Mouse (Mus musculus): ENCODE results near the gene Tmem256. TPM values are rescaled to one million over a fixed set of nuclear protein-coding genes. Genes with fewer than 3 reads are reported as not detected.
"Not testable (repeated sequence)": the region's sequence is repeated elsewhere in the genome, so short reads cannot be mapped to it uniquely, and the experiment has no call there.

Gene Tmem256
- polyA plus RNA-seq, 1 experiment: 99.3 TPM

- Histone ChIP-seq H3K27me3 (ENCODE audit: control insufficient read depth, insufficient read depth, low read length) (no peaks in the 10 kb centered on the region), H3K36me3 (ENCODE audit: control insufficient read depth, insufficient read depth, low read length) (peaks cover 48% of the 10 kb centered on the region), H3K27ac (ENCODE audit: insufficient read depth, low read depth, low read length) (no peak overlapping the region), H3K4me3 (ENCODE audit: low read depth, low read length) (no peak overlapping the region), H3K4me1 (ENCODE audit: control insufficient read depth, insufficient read depth, insufficient read length, low read length) (peaks cover 8% of the 10 kb centered on the region)
- 38% methylated on average over 7 of the region's 7 CpGs for WGBS
- TF ChIP-seq CTCF (IDR thresholded peaks at IDR 0.05; ENCODE audit: extremely low read depth, insufficient read length, insufficient replicate concordance, low read depth, low read length) (no peak), POLR2A (IDR thresholded peaks at IDR 0.05; ENCODE audit: low read depth, low read length) (no peak)
These were observed 15.7 kb downstream of the Tmem256 start for GRCm38 (mm10) chr11:69853994-69854393.

DNA sequence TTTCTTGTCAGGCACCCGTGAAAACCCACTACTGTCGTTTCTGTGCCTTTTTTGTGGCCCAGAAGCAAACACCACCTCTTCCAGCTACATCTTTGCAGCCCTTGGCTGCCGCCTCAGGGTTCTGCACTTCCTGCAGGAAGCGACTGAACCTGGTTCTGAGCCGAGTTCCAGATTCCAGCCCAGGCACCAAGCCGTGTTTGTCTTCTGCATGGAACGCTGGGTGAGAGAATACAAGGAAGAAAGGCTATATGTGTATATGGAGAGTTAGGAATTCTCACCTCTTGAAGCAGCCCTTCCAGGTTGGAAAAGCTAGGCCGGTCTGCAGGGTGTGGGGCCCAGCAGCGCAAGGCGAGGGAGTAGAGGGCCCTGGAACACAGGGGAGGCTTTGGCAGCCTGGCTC, 16.4 kb downstream of the Tmem256 start:
- Histone ChIP-seq H3K4me3 (ENCODE audit: low read depth, low read length) (no peak overlapping the region), H3K27ac (ENCODE audit: insufficient read depth, low read depth, low read length) (no peak overlapping the region), H3K4me1 (ENCODE audit: control insufficient read depth, insufficient read depth, insufficient read length, low read length) (peaks cover 11% of the 10 kb centered on the region), H3K27me3 (ENCODE audit: control insufficient read depth, insufficient read depth, low read length) (no peaks in the 10 kb centered on the region), H3K36me3 (ENCODE audit: control insufficient read depth, insufficient read depth, low read length) (peaks cover 47% of the 10 kb centered on the region)
- TF ChIP-seq POLR2A (IDR thresholded peaks at IDR 0.05; ENCODE audit: low read depth, low read length) (no peak), CTCF (IDR thresholded peaks at IDR 0.05; ENCODE audit: extremely low read depth, insufficient read length, insufficient replicate concordance, low read depth, low read length) (no peak)
- 78% methylated on average over 10 of the region's 10 CpGs for WGBS

GRCm38 (mm10) chr11:69855347-69855746, 17.0 kb downstream of the Tmem256 start:
- Histone ChIP-seq H3K27ac (ENCODE audit: insufficient read depth, low read depth, low read length) (no peak overlapping the region), H3K4me3 (ENCODE audit: low read depth, low read length) (no peak overlapping the region), H3K27me3 (ENCODE audit: control insufficient read depth, insufficient read depth, low read length) (no peaks in the 10 kb centered on the region), H3K36me3 (ENCODE audit: control insufficient read depth, insufficient read depth, low read length) (peaks cover 41% of the 10 kb centered on the region), H3K4me1 (ENCODE audit: control insufficient read depth, insufficient read depth, insufficient read length, low read length) (peaks cover 11% of the 10 kb centered on the region)
- 70% methylated on average over 16 of the region's 16 CpGs for WGBS
- TF ChIP-seq CTCF (IDR thresholded peaks at IDR 0.05; ENCODE audit: extremely low read depth, insufficient read length, insufficient replicate concordance, low read depth, low read length): no peak
- no peak for TF ChIP-seq POLR2A (IDR thresholded peaks at IDR 0.05; ENCODE audit: low read depth, low read length)

DNA sequence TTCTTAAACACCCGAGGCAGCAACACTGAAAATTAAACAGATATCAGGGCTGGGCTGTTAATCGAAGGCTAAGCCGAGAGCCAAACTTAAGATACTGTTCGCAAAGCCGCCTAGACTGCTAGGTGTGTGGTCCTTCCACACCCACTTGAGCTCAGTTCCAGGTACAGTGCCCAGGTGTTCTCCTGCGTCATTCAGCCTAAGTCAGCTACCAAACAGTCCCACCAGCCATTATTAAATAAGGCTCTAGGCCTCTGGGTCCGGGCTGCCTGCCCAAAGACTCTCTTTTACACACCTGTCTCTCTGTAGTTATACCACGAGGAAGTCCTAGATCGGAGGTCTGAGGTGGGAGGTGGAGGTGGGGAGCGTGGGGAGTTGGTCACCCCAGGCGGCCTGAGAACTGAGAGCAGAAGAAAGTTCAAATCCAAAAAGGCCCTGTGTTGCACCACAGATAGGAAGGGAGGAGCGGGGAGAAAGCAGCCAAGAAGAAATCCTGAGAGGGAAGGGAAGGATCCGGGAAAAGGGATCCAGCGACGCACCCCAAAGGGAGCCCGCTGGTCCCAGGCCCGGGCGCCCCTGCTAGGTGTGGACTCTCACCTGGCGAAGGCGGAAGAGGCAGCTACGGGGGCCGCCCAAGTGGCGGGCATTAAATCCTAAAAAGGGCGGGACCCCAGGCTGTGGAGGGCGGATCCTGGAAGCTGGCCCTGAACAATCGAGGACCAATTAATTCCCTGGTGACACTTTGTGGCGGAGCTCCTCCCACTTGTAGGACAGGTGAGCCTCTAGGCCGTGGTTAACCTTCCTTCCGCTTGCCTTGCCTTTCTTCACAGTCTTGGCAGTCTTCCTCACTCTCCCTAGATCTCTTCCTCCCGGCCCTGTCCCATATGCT, 20.0 kb downstream of the Tmem256 start, which contains the start of gene Tnk1:
TSS of gene Tnk1 (minus strand) at position 618 of the 886 bp plus-strand sequence.
- Histone ChIP-seq H3K4me3 (ENCODE audit: low read depth, low read length) (peak within 1 kb of the TSS; percentile 74), H3K27me3 (ENCODE audit: control insufficient read depth, insufficient read depth, low read length) (no peaks in the 10 kb centered on the region), H3K36me3 (ENCODE audit: control insufficient read depth, insufficient read depth, low read length) (peaks cover 14% of the 10 kb centered on the region), H3K4me1 (ENCODE audit: control insufficient read depth, insufficient read depth, insufficient read length, low read length) (peaks cover 11% of the 10 kb centered on the region), H3K27ac (ENCODE audit: insufficient read depth, low read depth, low read length) (peak within 1 kb of the TSS; percentile 85)
- 13% methylated on average over 30 of the region's 30 CpGs for WGBS
- TF ChIP-seq POLR2A (IDR thresholded peaks at IDR 0.05; ENCODE audit: low read depth, low read length) (peak; percentile 79; the same call in 1 of the 2 replicates), CTCF (IDR thresholded peaks at IDR 0.05; ENCODE audit: extremely low read depth, insufficient read length, insufficient replicate concordance, low read depth, low read length) (no peak)

DNA sequence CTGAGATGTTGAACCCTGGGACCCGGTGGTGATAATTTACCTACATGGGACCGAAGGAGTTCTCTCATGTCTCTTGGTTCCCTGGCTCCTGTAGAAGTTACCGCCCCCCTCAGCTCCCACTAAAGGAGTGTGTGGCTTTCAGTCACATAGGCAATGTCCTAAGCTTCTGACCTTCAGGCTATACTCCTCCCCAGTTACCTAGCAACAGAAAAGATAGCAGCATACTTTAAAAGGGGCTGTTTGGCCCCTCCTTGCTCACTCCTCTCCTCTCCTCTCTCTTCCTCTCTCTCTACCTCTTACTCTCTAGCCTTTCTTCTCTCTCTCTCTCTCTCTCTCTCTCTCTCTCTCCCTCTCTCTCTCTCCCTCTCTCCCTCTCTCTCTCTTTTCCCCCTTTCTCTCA, 25.4 kb downstream of the Tmem256 start:
- H3K27ac ChIP-seq (ENCODE audit: insufficient read depth, low read depth, low read length); H3K4me1 ChIP-seq (ENCODE audit: control insufficient read depth, insufficient read depth, insufficient read length, low read length); H3K4me3 ChIP-seq (ENCODE audit: low read depth, low read length); H3K36me3 ChIP-seq (ENCODE audit: control insufficient read depth, insufficient read depth, low read length); H3K27me3 ChIP-seq (ENCODE audit: control insufficient read depth, insufficient read depth, low read length): not testable (repeated sequence)
- 66% methylated on average over 3 of the region's 3 CpGs for WGBS

- no peak for TF ChIP-seq CTCF (IDR thresholded peaks at IDR 0.05; ENCODE audit: extremely low read depth, insufficient read length, insufficient replicate concordance, low read depth, low read length)
- TF ChIP-seq POLR2A (IDR thresholded peaks at IDR 0.05; ENCODE audit: low read depth, low read length): no peak
- no peak overlapping the region for H3K4me3 ChIP-seq (ENCODE audit: low read depth, low read length)
- no peaks in the 10 kb centered on the region; the same call in 1 of the 2 replicates for H3K27me3 ChIP-seq (ENCODE audit: control insufficient read depth, insufficient read depth, low read length)
- WGBS: 47% methylated on average over 8 of the region's 8 CpGs
- no peaks in the 10 kb centered on the region for H3K36me3 ChIP-seq (ENCODE audit: control insufficient read depth, insufficient read depth, low read length)
- peaks cover 2% of the 10 kb centered on the region; the same call in 1 of the 2 replicates for H3K4me1 ChIP-seq (ENCODE audit: control insufficient read depth, insufficient read depth, insufficient read length, low read length)
- H3K27ac ChIP-seq (ENCODE audit: insufficient read depth, low read depth, low read length): no peak overlapping the region
These were observed 26.0 kb downstream of the Tmem256 start for GRCm38 (mm10) chr11:69864138-69864860.

GRCm38 (mm10) chr11:69865561-69865960, 27.2 kb downstream of the Tmem256 start:
- Histone ChIP-seq H3K27me3 (ENCODE audit: control insufficient read depth, insufficient read depth, low read length) (no peaks in the 10 kb centered on the region; the same call in 1 of the 2 replicates), H3K4me3 (ENCODE audit: low read depth, low read length) (no peak overlapping the region), H3K4me1 (ENCODE audit: control insufficient read depth, insufficient read depth, insufficient read length, low read length) (peaks cover 4% of the 10 kb centered on the region), H3K36me3 (ENCODE audit: control insufficient read depth, insufficient read depth, low read length) (no peaks in the 10 kb centered on the region), H3K27ac (ENCODE audit: insufficient read depth, low read depth, low read length) (no peak overlapping the region)
- TF ChIP-seq POLR2A (IDR thresholded peaks at IDR 0.05; ENCODE audit: low read depth, low read length) (no peak), CTCF (IDR thresholded peaks at IDR 0.05; ENCODE audit: extremely low read depth, insufficient read length, insufficient replicate concordance, low read depth, low read length) (no peak)
- WGBS: 90% methylated on average over 9 of the region's 9 CpGs

Data from small intestine, adult 2 months (tissue).